Mouse (Mus musculus) bone marrow, adult 2 months (tissue): ENCODE measurements around the gene Carmil1.

Experiments used
- CTCF ChIP-seq: fragments of 200-500 bp; IDR thresholded peaks from 2 replicates; pipeline ENCODE4 v1.5.1; 2011; ENCODE audit warnings: low read length, control low read depth; ENCODE audit not compliant: control insufficient read depth, insufficient read depth
- POLR2A ChIP-seq: fragments of 200-500 bp; IDR thresholded peaks from 2 replicates; pipeline ENCODE4 v1.6.1; 2011; ENCODE audit warnings: low read depth, mild to moderate bottlenecking, control low read depth, low read length, borderline replicate concordance; ENCODE audit not compliant: control insufficient read depth

- TF ChIP-seq POLR2A, result no peak
- no peak for TF ChIP-seq CTCF
Observed at GRCm38 (mm10) chr13:24155190-24155589, 125.4 kb downstream of the Carmil1 start.
